Mouse (Mus musculus) cerebellum, adult 11 months (tissue): Measurements from ENCODE around the gene Matn4.

Source experiments
- DNase-seq: peaks from one replicate; pipeline ENCODE4 v3.0.0; 2022

Gene Matn4

GRCm38 (mm10) chr2:164405060-164405459 is at the start of gene Matn4:
TSS of gene Matn4 (minus strand) at chr2:164405160.
- DNase-seq: no peak

- DNase-seq: no peak
Measured at GRCm38 (mm10) chr2:164453887-164454500, 49.0 kb upstream of the Matn4 start.

GRCm38 (mm10) chr2:164453047-164453757 is 48.2 kb upstream of the Matn4 start:
- DNase-seq: no peak

- DNase-seq: no peak
Measured at GRCm38 (mm10) chr2:164452000-164452676, 47.2 kb upstream of the Matn4 start.

GRCm38 (mm10) chr2:164449341-164450042 is 44.5 kb upstream of the Matn4 start:
- DNase-seq: no peak

- no peak for DNase-seq
Measured at GRCm38 (mm10) chr2:164448921-164449320, 44.0 kb upstream of the Matn4 start.

GRCm38 (mm10) chr2:164448140-164448539 is 43.2 kb upstream of the Matn4 start:
- DNase-seq: no peak

GRCm38 (mm10) chr2:164446086-164446469 is 41.1 kb upstream of the Matn4 start:
- no peak for DNase-seq

GRCm38 (mm10) chr2:164445399-164446085 is 40.6 kb upstream of the Matn4 start:
- no peak for DNase-seq

GRCm38 (mm10) chr2:164444701-164445100 is 39.7 kb upstream of the Matn4 start:
- DNase-seq: no peak

GRCm38 (mm10) chr2:164443460-164444000 is 38.6 kb upstream of the Matn4 start, which contains the start of gene Sdc4:
TSS of gene Sdc4 (minus strand) at chr2:164443887.
- DNase-seq: no peak

- DNase-seq: no peak
Measured at GRCm38 (mm10) chr2:164443051-164443437, 38.1 kb upstream of the Matn4 start.

GRCm38 (mm10) chr2:164442315-164443050 is 37.5 kb upstream of the Matn4 start:
- DNase-seq: no peak

- DNase-seq: no peak
Measured at GRCm38 (mm10) chr2:164441731-164442130, 36.8 kb upstream of the Matn4 start.

GRCm38 (mm10) chr2:164441155-164441554 is 36.2 kb upstream of the Matn4 start:
- no peak for DNase-seq

- DNase-seq: no peak
Measured at GRCm38 (mm10) chr2:164440314-164440713, 35.4 kb upstream of the Matn4 start.

- no peak for DNase-seq
Measured at GRCm38 (mm10) chr2:164439001-164439421, 34.1 kb upstream of the Matn4 start.

- DNase-seq: no peak
Measured at GRCm38 (mm10) chr2:164438257-164438656, 33.3 kb upstream of the Matn4 start.

GRCm38 (mm10) chr2:164437710-164438109 is 32.8 kb upstream of the Matn4 start:
- DNase-seq: no peak

GRCm38 (mm10) chr2:164436961-164437360 is 32.0 kb upstream of the Matn4 start:
- DNase-seq: no peak

GRCm38 (mm10) chr2:164436215-164436913 is 31.4 kb upstream of the Matn4 start:
- no peak for DNase-seq
